Mouse (Mus musculus) spleen, adult 10 weeks (tissue): ENCODE data around the gene Camsap2. TPM values are rescaled to one million over a fixed set of nuclear protein-coding genes. Genes with fewer than 3 reads are reported as not detected.

Source experiments
- polyA plus RNA-seq: library from polyadenylated mRNA; stranded (reverse); fragments of 350-450 nt; fragmentation: Illumina TruSeq; extraction: RNeasy Lipid Tissue Mini Kit (QIAGEN cat#74804); gene quantifications from one replicate; pipeline ENCODE4 v1.2.3, GENCODE M21; 2015; ENCODE audit warnings: low replicate concordance; ENCODE audit not compliant: insufficient read depth

Gene Camsap2
- 28.5 TPM for polyA plus RNA-seq

DNA sequence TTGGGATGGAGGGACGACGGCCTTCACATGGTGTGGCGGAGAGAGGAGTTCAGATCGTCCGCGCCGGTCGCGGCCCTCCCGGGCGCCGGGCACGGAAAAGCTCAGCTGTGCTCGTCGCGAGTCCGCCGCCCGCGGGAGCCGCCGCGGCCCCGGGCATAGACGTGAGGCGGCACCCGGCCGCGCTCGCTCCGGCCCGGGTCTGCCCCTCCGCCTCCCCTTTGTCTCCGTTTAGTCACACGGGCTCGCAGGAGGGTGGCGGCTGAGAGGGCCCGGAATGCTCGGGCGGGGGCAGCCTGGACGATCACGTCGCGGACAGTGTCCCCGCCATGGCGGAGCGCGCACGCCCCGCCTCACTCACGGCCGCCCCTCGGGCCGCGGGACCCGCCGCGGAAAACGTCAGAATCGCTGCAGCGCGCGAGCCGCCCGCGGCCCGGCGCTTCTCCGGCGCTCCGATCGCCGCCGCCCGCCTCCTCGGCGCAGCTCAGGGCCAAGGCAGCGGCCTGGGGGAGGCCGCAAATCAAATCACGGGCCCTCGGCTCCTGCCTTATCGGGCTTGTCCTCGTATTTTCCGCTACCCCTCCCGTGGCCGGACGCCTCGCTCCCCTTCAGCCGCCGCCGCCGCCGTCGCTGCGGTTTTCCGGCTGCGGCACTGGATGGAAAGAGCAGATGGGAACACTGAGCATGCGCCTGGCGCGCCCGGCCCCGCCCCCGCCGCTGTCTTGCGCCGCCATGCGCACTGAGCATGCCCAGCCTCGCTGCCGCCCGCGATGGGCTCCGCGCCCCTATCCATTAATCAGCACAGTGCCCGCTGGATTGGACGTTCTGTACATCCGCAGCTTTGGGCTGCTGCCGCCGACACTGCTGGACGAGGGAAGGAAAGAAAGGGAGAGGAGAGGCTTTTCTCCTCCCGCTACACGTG, at the start of gene Camsap2:
Gene Camsap2, minus strand, starts transcription at position 651 of the 919 bp plus-strand sequence.

GRCm38 (mm10) chr1:136260635-136261238, 85.2 kb downstream of the Camsap2 start, which contains the start of gene Gpr25:
TSS of gene Gpr25 (minus strand) at chr1:136260873.

GRCm38 (mm10) chr1:136233892-136234594, 111.9 kb downstream of the Camsap2 start, which contains the start of gene Inava:
TSS of gene Inava (minus strand) at chr1:136234264.

Other genes with a start within 250 kb of the Camsap2 start
- 48.2 TPM for gene Kif21b, start 214.7 kb downstream of the Camsap2 start, polyA plus RNA-seq
- not detected for gene Mroh3, start 133.3 kb downstream of the Camsap2 start, polyA plus RNA-seq
- gene Inava, start 111.8 kb downstream of the Camsap2 start, polyA plus RNA-seq, result 0.29 TPM
- not detected for gene Gpr25, start 85.2 kb downstream of the Camsap2 start, polyA plus RNA-seq
- 11.2 TPM for gene Ddx59, start 69.2 kb upstream of the Camsap2 start, polyA plus RNA-seq
- gene Kif14, start 120.2 kb upstream of the Camsap2 start, polyA plus RNA-seq, result 3.1 TPM